Mouse (Mus musculus): ENCODE data around the gene Ube2a.

GRCm38 (mm10) chrX:36831632-36832031, 42.1 kb upstream of the Ube2a start:
- TF ChIP-seq CTCF (IDR thresholded peaks at IDR 0.05; ENCODE audit: low read depth) (no peak), EP300 (IDR thresholded peaks at IDR 0.05; ENCODE audit: low read depth) (no peak)
